Mouse (Mus musculus) embryonic stem cell, embryonic (primary cell): Measurements from ENCODE around the gene Sart1.

Experiments used
- CTCF ChIA-PET, 4 experiments: fragments of 300-600 bp in 2 of 4; fragments of 350-600 bp in 2 of 4; sonication (Branson Sonifier 250); formaldehyde crosslinking; loops; one replicate each; lab custom pipeline; 2022; ENCODE audit warnings: inconsistent platforms in 2 of 4; lab: Charles Lee
- POLR2A ChIA-PET, 4 experiments: fragments of 300-600 bp in 2 of 4; fragments of 350-600 bp in 2 of 4; sonication (Branson Sonifier 250); formaldehyde crosslinking; loops; one replicate each; lab custom pipeline; 2022; ENCODE audit warnings: antibody characterized with exemption in 4 of 4, inconsistent platforms in 1 of 4; lab: Charles Lee

The Sart1 gene

DNA sequence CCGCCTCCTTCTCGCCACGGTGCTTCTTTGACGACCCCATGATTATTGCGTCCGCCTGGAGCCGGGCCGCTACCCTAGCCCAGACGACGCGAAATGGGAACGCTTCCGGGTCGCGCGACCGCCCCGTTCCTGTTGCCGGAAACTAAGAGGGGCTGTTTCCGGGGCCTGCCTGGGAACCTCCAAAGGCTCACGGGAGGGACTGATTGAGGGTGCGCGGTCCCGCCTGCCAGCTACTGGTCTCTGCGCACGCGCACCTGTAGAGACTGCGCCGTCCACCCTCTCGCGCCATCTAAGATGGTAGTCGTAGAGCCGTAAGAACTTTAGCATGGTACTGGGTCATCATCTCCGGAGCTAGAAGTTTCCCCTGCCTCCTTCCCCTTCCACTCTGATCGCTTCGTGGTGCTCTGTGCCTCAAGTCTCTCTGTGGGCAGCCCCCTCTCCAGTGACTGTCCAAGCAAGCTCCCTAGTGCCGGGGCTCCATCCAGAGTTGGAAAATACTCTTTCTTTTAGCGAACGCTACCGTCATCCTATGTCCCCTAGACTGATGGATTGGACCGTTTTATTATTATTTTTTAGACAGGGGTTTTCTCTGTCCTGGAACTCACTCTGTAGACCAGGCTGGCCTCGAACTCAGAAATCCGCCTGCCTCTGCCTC lies at the start of gene Sart1:
Gene Sart1, minus strand, starts transcription at position 116 of the 655 bp plus-strand sequence.
- ChIA-PET CTCF (interaction anchor here in 3 of 4 experiments (0.5 to 2.8 kb wide), 9 partner anchors 12 to 372 kb away, joined by 3 to 20 read pairs (median 5); partner anchors contain the start of genes Banf1 (in 1 of the 3) and Eif1ad (in 1 of the 3)), POLR2A (interaction anchor here (0.5 to 5.0 kb wide), 61 partner anchors 9 to 519 kb away, joined by 3 to 48 read pairs (median 4); partner anchors contain the start of genes Banf1 (in 3 of the 4), Drap1 (in 3 of the 4), Eif1ad (in 3 of the 4) and Mus81 (in 3 of the 4))

GRCm38 (mm10) chr19:5433951-5434350 lies 45.4 kb upstream of the Sart1 start:
- ChIA-PET POLR2A (interaction anchor here in 3 of 4 experiments (0.6 to 5.3 kb wide), 28 partner anchors 9 to 462 kb away, joined by 3 to 43 read pairs (median 4); partner anchors contain the start of genes AI837181 (in 3 of the 3), Drap1 (in 3 of the 3), Ccdc85b (in 2 of the 3) and Mus81 (in 2 of the 3)), CTCF (interaction anchor here (0.6 to 2.2 kb wide), 10 partner anchors 9 to 346 kb away, joined by 3 to 19 read pairs (median 5); partner anchors contain the start of genes AI837181 (in 1 of the 4), Drap1 (in 1 of the 4), Mus81 (in 1 of the 4) and Yif1a (in 1 of the 4))

GRCm38 (mm10) chr19:5432992-5433852 lies 44.7 kb upstream of the Sart1 start:
- POLR2A ChIA-PET: interaction anchor here in 3 of 4 experiments (0.6 to 5.3 kb wide), 42 partner anchors 8 to 817 kb away, joined by 3 to 43 read pairs (median 4); partner anchors contain the start of genes AI837181 (in 3 of the 3), Drap1 (in 3 of the 3), Mus81 (in 3 of the 3) and Banf1 (in 2 of the 3)
- CTCF ChIA-PET: interaction anchor here (0.5 to 2.2 kb wide), 17 partner anchors 8 to 345 kb away, joined by 3 to 19 read pairs (median 5); partner anchors contain the start of genes Ccdc85b (in 2 of the 4), Drap1 (in 2 of the 4), AI837181 (in 1 of the 4) and Mus81 (in 1 of the 4)

DNA sequence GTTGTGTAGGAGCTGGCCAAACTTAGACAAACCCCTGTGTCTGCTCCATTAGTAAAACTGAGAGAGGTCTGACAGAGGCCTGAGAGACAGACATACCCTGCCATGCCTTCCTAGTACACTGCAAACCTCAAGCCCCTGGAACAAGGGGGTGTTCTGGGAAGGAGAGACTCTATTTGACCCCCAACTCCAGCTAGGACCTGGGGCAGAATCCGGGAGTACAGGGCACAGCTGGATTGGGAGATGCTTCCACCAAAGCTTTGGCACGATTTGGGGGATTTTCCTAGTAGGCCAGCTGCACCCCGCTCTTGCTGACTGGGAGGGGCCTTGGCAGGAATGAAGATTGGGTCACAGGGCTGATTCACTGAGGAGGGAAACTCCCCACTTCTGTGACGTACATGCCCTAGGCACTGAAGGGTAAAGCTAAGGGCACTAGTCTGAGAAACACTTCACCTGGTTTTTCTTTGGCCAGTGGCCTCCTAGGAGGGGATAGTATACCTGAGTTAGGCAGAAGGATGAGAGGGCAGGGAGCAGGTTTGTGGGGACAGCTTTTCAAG lies 43.5 kb upstream of the Sart1 start:
- CTCF ChIA-PET: interaction anchor here in 2 of 4 experiments (0.9 to 1.3 kb wide), 2 partner anchors 25 kb away, joined by 6 to 7 read pairs; partner anchors contain the start of gene Ccdc85b (in 2 of the 2)
- POLR2A ChIA-PET: interaction anchor here in 3 of 4 experiments (0.5 to 5.3 kb wide), 18 partner anchors 7 to 480 kb away, joined by 3 to 43 read pairs (median 4); partner anchors contain the start of genes AI837181 (in 2 of the 3), Ccdc85b (in 2 of the 3), Cfl1 (in 2 of the 3) and Drap1 (in 2 of the 3)

GRCm38 (mm10) chr19:5430408-5430807 lies 41.9 kb upstream of the Sart1 start:
- ChIA-PET CTCF (interaction anchor here in 1 of 4 experiments (1.1 kb wide), 1 partner anchor 33 kb away, joined by 3 read pairs; no protein-coding TSS in a partner anchor), POLR2A (interaction anchor here in 3 of 4 experiments (0.6 to 5.3 kb wide), 13 partner anchors 15 to 135 kb away, joined by 3 to 42 read pairs (median 4); partner anchors contain the start of genes Ccdc85b (in 2 of the 3), Fosl1 (in 1 of the 3), Mus81 (in 1 of the 3) and Sart1 (in 1 of the 3))

- CTCF ChIA-PET: interaction anchor here in 3 of 4 experiments (0.6 to 1.4 kb wide), 3 partner anchors 22 to 133 kb away, joined by 3 read pairs; no protein-coding TSS in a partner anchor
- POLR2A ChIA-PET: interaction anchor here (0.6 to 2.1 kb wide), 11 partner anchors 16 to 595 kb away, joined by 3 to 14 read pairs (median 4); partner anchors contain the start of genes Mus81 (in 2 of the 4), Ccdc85b (in 1 of the 4), Cfl1 (in 1 of the 4) and Sart1 (in 1 of the 4)
Measured at GRCm38 (mm10) chr19:5429806-5430205, 41.3 kb upstream of the Sart1 start.

GRCm38 (mm10) chr19:5429219-5429618 lies 40.7 kb upstream of the Sart1 start:
- ChIA-PET POLR2A (interaction anchor here (0.7 to 2.1 kb wide), 10 partner anchors 17 to 596 kb away, joined by 3 to 14 read pairs (median 4); partner anchors contain the start of genes Mus81 (in 2 of the 4), Ccdc85b (in 1 of the 4), Cfl1 (in 1 of the 4) and Sart1 (in 1 of the 4)), CTCF (interaction anchor here in 3 of 4 experiments (0.6 to 1.4 kb wide), 4 partner anchors 18 to 133 kb away, joined by 3 read pairs; partner anchors contain the start of gene Fosl1 (in 1 of the 3))

- POLR2A ChIA-PET: interaction anchor here in 1 of 4 experiments (0.7 kb wide), 1 partner anchor 20 kb away, joined by 3 read pairs; no protein-coding TSS in a partner anchor
Measured at GRCm38 (mm10) chr19:5428083-5428482, 39.6 kb upstream of the Sart1 start.

DNA sequence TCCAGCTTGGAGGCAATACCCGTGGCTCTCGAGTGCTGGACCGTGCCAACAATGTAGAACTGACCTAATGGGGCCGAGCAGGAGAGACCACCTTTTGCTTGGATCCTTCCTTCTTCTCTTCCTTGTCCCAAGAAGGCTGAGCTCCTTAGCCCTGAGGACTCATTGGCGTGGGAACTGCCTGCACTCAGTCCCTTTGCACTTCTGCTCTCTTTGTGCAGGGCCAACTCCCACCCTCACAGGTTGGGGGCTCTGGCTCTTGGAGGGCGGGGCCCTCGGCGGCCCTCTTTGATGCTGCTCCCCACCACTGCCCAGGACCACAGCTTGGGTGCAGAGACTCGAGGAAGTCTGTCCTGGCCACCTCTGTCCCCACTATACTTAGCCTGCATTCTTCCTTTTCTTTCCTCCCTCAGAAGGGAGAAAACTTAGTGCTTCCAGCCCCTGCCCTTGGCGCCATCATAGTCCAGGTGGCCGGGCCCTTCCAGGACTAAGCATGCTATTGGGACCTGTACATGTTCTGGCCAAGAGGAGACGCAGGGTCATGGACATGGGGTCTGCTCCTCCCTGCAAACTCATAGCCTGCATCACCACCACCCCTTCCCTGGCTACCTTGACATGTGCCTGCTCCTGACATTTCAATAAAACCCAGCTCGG lies 38.3 kb upstream of the Sart1 start:
- CTCF ChIA-PET: interaction anchor here in 2 of 4 experiments (0.7 to 3.7 kb wide), 5 partner anchors 26 to 103 kb away, joined by 3 to 17 read pairs (median 5); partner anchors contain the start of gene Tsga10ip (in 1 of the 2)
- POLR2A ChIA-PET: interaction anchor here (0.5 to 4.4 kb wide), 20 partner anchors 7 to 696 kb away, joined by 3 to 99 read pairs (median 8); partner anchors contain the start of genes Mus81 (in 3 of the 4), Cfl1 (in 2 of the 4), Banf1 (in 1 of the 4) and Ccdc85b (in 1 of the 4)

More at GRCm38 (mm10) chr19:5428083-5428482, 39.6 kb upstream of the Sart1 start:
- CTCF ChIA-PET: interaction anchor here in 1 of 4 experiments (0.7 to 1.8 kb wide), 2 partner anchors 28 to 29 kb away, joined by 3 to 6 read pairs; no protein-coding TSS in a partner anchor

GRCm38 (mm10) chr19:5425906-5426565 lies 37.5 kb upstream of the Sart1 start:
- CTCF ChIA-PET: interaction anchor here in 3 of 4 experiments (0.6 to 3.7 kb wide), 7 partner anchors 19 to 103 kb away, joined by 3 to 17 read pairs (median 4); partner anchors contain the start of gene Tsga10ip (in 1 of the 3)
- POLR2A ChIA-PET: interaction anchor here (0.5 to 4.7 kb wide), 43 partner anchors 7 to 696 kb away, joined by 3 to 99 read pairs (median 7); partner anchors contain the start of genes Banf1 (in 3 of the 4), Cfl1 (in 3 of the 4), Eif1ad (in 3 of the 4) and Mus81 (in 3 of the 4)

DNA sequence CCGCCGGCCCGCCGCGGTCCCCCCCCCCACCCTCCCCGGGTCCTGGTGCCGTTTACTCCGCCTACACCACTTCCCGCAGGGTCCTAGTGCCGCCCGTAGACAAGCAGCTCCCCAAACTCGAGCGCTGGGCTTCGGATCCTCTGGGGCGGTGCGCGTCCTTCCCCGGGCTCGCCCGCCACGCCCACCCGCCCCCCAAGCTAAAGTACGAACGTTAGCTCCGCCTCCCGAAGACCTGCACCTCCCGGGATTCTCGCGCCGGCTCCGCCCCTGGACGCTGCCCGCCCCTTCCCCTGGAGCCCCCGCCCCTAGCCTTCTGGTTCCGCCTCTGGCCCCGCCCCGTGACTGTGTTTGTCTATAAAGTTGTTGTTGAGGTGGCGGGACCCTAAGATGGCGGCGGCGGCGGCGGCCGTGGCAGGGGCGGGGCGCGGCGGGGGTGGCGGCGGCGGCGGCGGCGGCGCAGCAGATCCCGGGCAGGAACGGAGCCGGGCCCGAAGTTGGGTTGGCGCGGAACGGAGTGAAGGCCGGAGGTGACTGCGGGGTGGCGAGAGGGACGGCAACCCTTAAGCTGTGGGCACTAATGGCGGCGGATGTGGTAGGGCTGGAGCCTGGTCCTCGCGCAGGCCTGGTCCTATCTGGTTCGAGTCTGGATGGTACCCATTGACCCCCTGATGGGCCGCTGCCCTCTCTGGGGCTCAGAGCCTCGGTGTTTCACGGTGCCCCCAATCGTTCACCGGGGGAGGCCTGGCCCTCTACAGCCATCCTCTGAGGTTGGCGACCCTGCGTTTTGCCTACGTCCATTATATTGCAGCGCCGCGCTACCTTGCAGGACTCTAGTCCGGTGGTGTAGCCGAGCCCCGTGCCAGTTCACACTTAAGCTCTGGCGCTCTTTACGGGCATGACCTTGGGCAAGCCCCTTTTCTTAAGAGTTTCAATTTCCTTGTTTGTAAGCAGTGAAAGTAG lies 36.6 kb upstream of the Sart1 start, which contains the start of the genes Drap1 and AI837181:
Gene Drap1, minus strand, starts transcription at position 198 of the 960 bp plus-strand sequence.
Gene AI837181, plus strand, starts transcription at position 363 of the 960 bp plus-strand sequence.
- ChIA-PET CTCF (interaction anchor here in 3 of 4 experiments (0.5 to 3.7 kb wide), 22 partner anchors 8 to 717 kb away, joined by 3 to 21 read pairs (median 4); partner anchors contain the start of genes Mus81 (in 2 of the 3), Arl2 (in 1 of the 3), Ccdc85b (in 1 of the 3) and Cst6 (in 1 of the 3)), POLR2A (interaction anchor here (0.6 to 4.7 kb wide), 128 partner anchors 8 to 1038 kb away, joined by 3 to 99 read pairs (median 4); partner anchors contain the start of genes Cfl1 (in 4 of the 4), Banf1 (in 3 of the 4), Ccdc85b (in 3 of the 4) and Eif1ad (in 3 of the 4))

- CTCF ChIA-PET: interaction anchor here (0.5 to 3.7 kb wide), 20 partner anchors 8 to 717 kb away, joined by 3 to 21 read pairs (median 4); partner anchors contain the start of genes Arl2 (in 1 of the 4), Ccdc85b (in 1 of the 4), Cst6 (in 1 of the 4) and Mus81 (in 1 of the 4)
- POLR2A ChIA-PET: interaction anchor here (0.5 to 4.7 kb wide), 110 partner anchors 9 to 1037 kb away, joined by 3 to 99 read pairs (median 4); partner anchors contain the start of genes Banf1 (in 3 of the 4), Ccdc85b (in 3 of the 4), Cfl1 (in 3 of the 4) and Eif1ad (in 3 of the 4)
Measured at GRCm38 (mm10) chr19:5424092-5424781, 35.7 kb upstream of the Sart1 start.
